Mouse (Mus musculus) lung, embryonic 15.5 days (tissue): Measurements from ENCODE around the gene Anapc11. TPM values are rescaled to one million over a fixed set of nuclear protein-coding genes. Genes with fewer than 3 reads are reported as not detected.

ENCODE experiments used
- ATAC-seq: fragments of 200-750 bp; cut with Nextera tagmentation; 2 replicates; pipeline ENCODE4 v1.8.0; 2017; ENCODE audit warnings: moderate number of reproducible peaks, borderline replicate concordance; ENCODE audit not compliant: low FRiP score, low TSS enrichment; ENCODE audit errors: extremely low read depth
- H3K27ac ChIP-seq: fragments of 300-500 bp; sonication (generic); 2 replicates; pipeline ENCODE4 v1.5.1; 2015; ENCODE audit warnings: moderate library complexity, mild to moderate bottlenecking, inconsistent platforms
- H3K27me3 ChIP-seq: fragments of 300-500 bp; sonication (generic); 2 replicates; pipeline ENCODE4 v1.6.1; 2015; ENCODE audit warnings: inconsistent platforms
- H3K36me3 ChIP-seq: fragments of 300-500 bp; sonication (generic); 2 replicates; pipeline ENCODE4 v1.6.1; 2015; ENCODE audit warnings: inconsistent platforms
- H3K4me1 ChIP-seq: fragments of 300-500 bp; sonication (generic); 2 replicates; pipeline ENCODE4 v1.6.1; 2015; ENCODE audit warnings: inconsistent platforms
- H3K4me2 ChIP-seq: fragments of 300-500 bp; sonication (generic); 2 replicates; pipeline ENCODE4 v1.6.1; 2015; ENCODE audit warnings: inconsistent platforms, mild to moderate bottlenecking, moderate library complexity
- H3K4me3 ChIP-seq: fragments of 300-500 bp; sonication (generic); 2 replicates; pipeline ENCODE4 v1.5.1; 2015; ENCODE audit warnings: mild to moderate bottlenecking, inconsistent platforms
- H3K9ac ChIP-seq: fragments of 300-500 bp; sonication (generic); 2 replicates; pipeline ENCODE4 v1.6.1; 2015; ENCODE audit warnings: inconsistent platforms
- H3K9me3 ChIP-seq: fragments of 300-500 bp; sonication (generic); 2 replicates; pipeline ENCODE4 v1.6.1; 2016; ENCODE audit warnings: inconsistent platforms
- WGBS: fragments of 180-500 bp; shearing (Covaris S2); methylation state at CpG from one replicate; pipeline ENCODE4 v1.1.7; 2015; 5-methylcytosine and 5-hydroxymethylcytosine counted together
- polyA plus RNA-seq: library from polyadenylated mRNA; unstranded; fragments of >200 nt; fragmentation: Nextera tagmentation; extraction: Ambion mirVana; gene quantifications from 2 replicates; pipeline ENCODE4 v1.2.1, GENCODE M21; 2015

Gene Anapc11
- polyA plus RNA-seq, 1 experiment from 2014 or later: 215 TPM

DNA sequence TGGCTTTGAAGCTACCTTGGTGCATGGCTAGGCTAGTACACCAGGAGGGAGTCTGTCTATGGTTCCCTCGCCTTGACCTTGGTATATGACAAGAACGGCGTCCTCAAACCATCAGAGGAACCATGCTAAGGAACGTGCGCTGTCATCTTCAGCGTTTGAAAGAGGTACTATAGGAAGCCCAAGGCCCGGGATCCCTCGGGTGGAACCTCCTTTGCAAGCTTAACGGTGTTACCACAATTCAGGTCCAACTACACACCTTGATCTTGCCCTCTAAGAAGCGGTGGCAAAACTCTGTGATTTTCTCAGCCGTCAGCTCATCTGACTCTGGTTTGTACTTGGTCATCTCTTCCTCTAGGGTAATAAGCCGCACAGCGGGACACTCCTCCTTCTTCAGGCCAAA is 35.3 kb upstream of the Anapc11 start:
- 94% methylated on average over 13 of the region's 13 CpGs for WGBS
- ATAC-seq: no peak
- no peak overlapping the region for H3K9ac ChIP-seq
- H3K9me3 ChIP-seq: no peaks in the 10 kb centered on the region
- H3K27me3 ChIP-seq: no peaks in the 10 kb centered on the region
- H3K4me1 ChIP-seq: no peaks in the 10 kb centered on the region
- no peak overlapping the region for H3K27ac ChIP-seq
- H3K4me3 ChIP-seq: no peak overlapping the region
- peaks cover 93% of the 10 kb centered on the region for H3K36me3 ChIP-seq
- no peak overlapping the region for H3K4me2 ChIP-seq

GRCm38 (mm10) chr11:120565114-120565513 is 33.1 kb upstream of the Anapc11 start:
- no peak overlapping the region for H3K4me2 ChIP-seq
- no peak for ATAC-seq
- H3K27me3 ChIP-seq: no peaks in the 10 kb centered on the region
- H3K4me1 ChIP-seq: no peaks in the 10 kb centered on the region
- no peaks in the 10 kb centered on the region for H3K9me3 ChIP-seq
- H3K27ac ChIP-seq: no peak overlapping the region
- H3K9ac ChIP-seq: no peak overlapping the region
- 85% methylated on average over 9 of the region's 9 CpGs for WGBS
- H3K4me3 ChIP-seq: no peak overlapping the region
- peaks cover 94% of the 10 kb centered on the region for H3K36me3 ChIP-seq

GRCm38 (mm10) chr11:120568324-120568723 is 29.9 kb upstream of the Anapc11 start:
- ATAC-seq: no peak
- Histone ChIP-seq H3K4me2 (no peak overlapping the region), H3K27ac (no peak overlapping the region), H3K27me3 (no peaks in the 10 kb centered on the region), H3K36me3 (peaks cover 76% of the 10 kb centered on the region), H3K4me3 (no peak overlapping the region), H3K9me3 (no peaks in the 10 kb centered on the region), H3K4me1 (peaks cover 13% of the 10 kb centered on the region), H3K9ac (no peak overlapping the region)
- WGBS: 90% methylated on average over 6 of the region's 6 CpGs

DNA sequence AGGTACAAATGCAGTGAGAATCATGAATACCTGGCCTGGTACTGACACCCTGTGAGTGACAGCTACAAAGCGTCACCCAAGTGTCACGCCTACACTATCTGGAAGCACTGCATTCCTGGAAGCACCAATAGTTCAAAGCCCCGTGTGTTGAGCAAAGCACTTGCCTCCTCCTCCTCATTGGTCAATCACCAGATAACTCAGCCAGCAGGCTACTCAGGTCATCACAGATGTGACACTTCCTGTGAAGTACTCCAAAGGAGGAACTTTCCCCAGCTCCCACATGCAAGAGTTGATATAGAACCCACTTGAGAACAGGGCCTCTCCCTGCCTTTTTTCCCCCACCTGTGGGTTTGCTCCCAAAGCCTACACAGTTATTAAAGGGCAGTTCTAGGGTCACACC is 27.1 kb upstream of the Anapc11 start:
- no peak for ATAC-seq
- H3K36me3 ChIP-seq: peaks cover 49% of the 10 kb centered on the region
- no peaks in the 10 kb centered on the region for H3K27me3 ChIP-seq
- no peak overlapping the region for H3K27ac ChIP-seq
- 45% methylated on average over 3 of the region's 3 CpGs for WGBS
- H3K9me3 ChIP-seq: no peaks in the 10 kb centered on the region
- peaks cover 21% of the 10 kb centered on the region for H3K4me1 ChIP-seq
- peak overlapping the region; percentile 88 for H3K4me3 ChIP-seq
- peak overlapping the region; percentile 70 for H3K4me2 ChIP-seq
- H3K9ac ChIP-seq: peak overlapping the region; percentile 94

DNA sequence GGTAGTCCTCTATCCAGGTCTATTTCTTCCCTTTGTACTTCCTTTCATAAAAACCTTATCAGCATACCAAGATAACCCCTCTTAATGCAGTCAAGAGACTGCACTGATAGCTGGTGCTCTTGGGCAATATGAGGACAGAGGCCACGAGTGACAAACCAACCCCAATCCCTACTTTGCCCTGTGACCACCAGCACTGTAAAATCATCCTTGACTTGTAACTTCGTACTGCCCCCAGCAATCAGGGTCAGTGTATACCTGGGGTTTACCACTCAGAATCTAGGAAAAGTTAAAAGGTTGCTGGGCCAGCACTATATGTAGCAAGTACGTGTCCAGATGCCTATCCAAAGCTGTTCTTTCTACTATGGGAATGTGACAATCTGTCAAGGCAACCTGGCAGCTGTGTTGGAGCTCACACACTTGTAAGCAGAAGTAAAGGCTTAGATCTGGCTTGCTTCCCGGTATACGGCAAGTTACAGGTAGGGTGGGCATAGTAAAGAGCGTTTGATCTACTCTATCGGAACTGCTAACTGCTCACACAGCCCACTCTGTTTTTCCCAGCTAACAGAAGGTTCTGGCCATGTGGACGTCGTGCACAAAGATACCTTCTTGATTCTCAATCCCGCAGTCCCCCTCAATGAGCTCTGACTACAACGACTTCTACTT is 26.3 kb upstream of the Anapc11 start:
- peak overlapping the region; percentile 70 for H3K4me2 ChIP-seq
- ATAC-seq: no peak
- H3K4me1 ChIP-seq: peaks cover 21% of the 10 kb centered on the region
- H3K27me3 ChIP-seq: no peaks in the 10 kb centered on the region
- H3K36me3 ChIP-seq: peaks cover 41% of the 10 kb centered on the region
- 5% methylated on average over 11 of the region's 11 CpGs for WGBS
- H3K4me3 ChIP-seq: peak overlapping the region; percentile 88
- peak overlapping the region; percentile 93 for H3K27ac ChIP-seq
- peak overlapping the region; percentile 94 for H3K9ac ChIP-seq
- no peaks in the 10 kb centered on the region for H3K9me3 ChIP-seq

DNA sequence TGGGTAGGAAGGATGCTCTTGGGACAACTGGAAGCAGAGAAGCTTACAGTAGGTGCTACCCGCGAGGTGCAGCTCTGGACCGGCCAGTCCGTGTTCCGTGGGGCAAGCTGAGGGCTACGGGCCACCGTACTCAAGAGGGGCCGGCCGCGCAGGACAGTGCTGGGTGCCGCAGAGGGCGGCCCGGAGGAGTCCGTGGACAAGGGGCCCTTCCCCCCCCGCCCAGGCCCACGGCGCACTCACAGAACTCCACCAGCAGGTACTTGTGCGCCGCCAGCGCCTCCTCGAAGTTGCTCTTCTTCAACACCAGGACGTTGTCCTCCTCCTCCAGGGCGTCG is 25.8 kb upstream of the Anapc11 start:
- H3K4me1 ChIP-seq: peaks cover 21% of the 10 kb centered on the region
- peak overlapping the region; percentile 70 for H3K4me2 ChIP-seq
- peak overlapping the region; percentile 93 for H3K27ac ChIP-seq
- WGBS: 0% methylated on average over 23 of the region's 24 CpGs
- peaks cover 40% of the 10 kb centered on the region for H3K36me3 ChIP-seq
- no peaks in the 10 kb centered on the region for H3K27me3 ChIP-seq
- peak overlapping the region; percentile 88 for H3K4me3 ChIP-seq
- peak overlapping the region; percentile 94 for H3K9ac ChIP-seq
- no peaks in the 10 kb centered on the region for H3K9me3 ChIP-seq
- ATAC-seq: peak; percentile 32

- Histone ChIP-seq H3K36me3 (peaks cover 40% of the 10 kb centered on the region), H3K4me2 (peak within 1 kb of the TSS; percentile 76), H3K4me3 (peak within 1 kb of the TSS; percentile 88), H3K27ac (peak within 1 kb of the TSS; percentile 93), H3K9ac (peak within 1 kb of the TSS; percentile 94), H3K4me1 (peaks cover 21% of the 10 kb centered on the region), H3K27me3 (no peaks in the 10 kb centered on the region), H3K9me3 (no peaks in the 10 kb centered on the region)
- under 1% methylated on average over 94 of the region's 94 CpGs for WGBS
- peak; percentile 97 for ATAC-seq
Observed at GRCm38 (mm10) chr11:120572752-120573584, 25.3 kb upstream of the Anapc11 start, which contains the start of gene P4hb. TSS of gene P4hb (minus strand) at chr11:120573253.

DNA sequence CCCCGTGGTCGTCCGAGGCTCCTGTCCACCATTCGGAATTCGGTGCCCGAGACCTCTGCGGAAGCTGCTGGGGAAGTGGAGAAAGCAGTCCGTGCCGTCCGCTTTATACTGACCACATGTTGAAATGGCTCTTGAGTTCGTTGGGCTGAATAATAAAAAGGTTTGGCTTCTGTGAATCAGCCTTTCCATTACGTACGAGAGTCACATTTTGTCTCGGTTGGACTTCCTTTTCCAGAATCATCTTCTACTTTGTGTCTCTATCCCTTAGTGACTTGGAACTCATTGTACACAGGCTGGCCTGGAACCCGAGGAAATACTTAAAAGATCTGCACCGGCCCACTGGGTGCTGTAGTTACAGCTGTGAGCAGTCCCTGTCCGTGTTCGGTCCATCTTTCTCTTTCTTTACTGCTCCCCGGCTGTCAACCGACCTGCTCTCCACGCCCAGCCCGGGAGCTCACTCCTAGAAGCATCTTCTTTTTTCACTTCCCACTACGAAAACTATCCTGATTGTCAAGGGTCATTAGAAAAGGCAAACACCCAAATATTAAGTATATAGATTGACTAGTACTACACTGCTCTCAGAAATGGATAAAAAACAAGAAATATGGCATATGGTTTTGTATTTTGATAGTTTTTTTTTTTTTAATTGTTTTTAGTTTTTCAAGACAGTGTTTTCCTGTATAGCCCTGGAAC is 24.5 kb upstream of the Anapc11 start:
- Histone ChIP-seq H3K9ac (peak overlapping the region; percentile 88), H3K4me3 (peak overlapping the region; percentile 88), H3K9me3 (no peaks in the 10 kb centered on the region), H3K27me3 (no peaks in the 10 kb centered on the region), H3K36me3 (peaks cover 40% of the 10 kb centered on the region), H3K27ac (peak overlapping the region; percentile 93), H3K4me1 (peaks cover 23% of the 10 kb centered on the region), H3K4me2 (peak overlapping the region; percentile 76)
- 0 out of 2 replicates have a peak, but pooled peaks have one; percentile 1 for ATAC-seq
- WGBS: under 1% methylated on average over 23 of the region's 23 CpGs

- no peaks in the 10 kb centered on the region for H3K9me3 ChIP-seq
- peak overlapping the region; percentile 88 for H3K9ac ChIP-seq
- 31% methylated on average over 5 of the region's 5 CpGs for WGBS
- no peak for ATAC-seq
- H3K27ac ChIP-seq: no peak overlapping the region
- H3K4me3 ChIP-seq: peak overlapping the region; percentile 88
- H3K27me3 ChIP-seq: no peaks in the 10 kb centered on the region
- H3K4me2 ChIP-seq: peak overlapping the region; percentile 76
- H3K4me1 ChIP-seq: peaks cover 28% of the 10 kb centered on the region
- peaks cover 41% of the 10 kb centered on the region for H3K36me3 ChIP-seq
Observed at GRCm38 (mm10) chr11:120574278-120574600, 24.0 kb upstream of the Anapc11 start.

DNA sequence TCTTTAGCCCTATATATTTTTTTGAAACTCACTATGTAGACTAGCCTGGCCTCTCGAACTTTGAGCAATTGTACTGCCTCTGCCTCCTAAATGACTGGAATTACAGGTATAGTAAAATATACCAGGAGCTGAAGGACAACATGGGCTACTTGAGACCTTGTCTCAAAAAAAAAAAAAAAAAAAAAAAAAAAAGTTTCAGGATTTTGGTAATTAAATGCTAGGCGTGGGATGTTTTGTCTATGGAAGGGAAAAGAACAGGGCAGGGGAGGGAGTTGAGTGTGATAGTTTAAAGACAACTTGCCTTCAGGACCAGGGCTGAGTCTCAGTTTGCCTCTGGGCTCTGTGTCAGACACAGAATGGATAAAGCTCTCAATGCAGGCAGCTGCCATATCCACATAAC is 23.2 kb upstream of the Anapc11 start:
- no peak overlapping the region for H3K4me3 ChIP-seq
- H3K27me3 ChIP-seq: no peaks in the 10 kb centered on the region
- no peak for ATAC-seq
- WGBS: 89% methylated on average over 2 of the region's 2 CpGs
- H3K27ac ChIP-seq: no peak overlapping the region
- H3K9ac ChIP-seq: no peak overlapping the region
- no peak overlapping the region for H3K4me2 ChIP-seq
- no peaks in the 10 kb centered on the region for H3K9me3 ChIP-seq
- peaks cover 44% of the 10 kb centered on the region for H3K36me3 ChIP-seq
- H3K4me1 ChIP-seq: peaks cover 36% of the 10 kb centered on the region

GRCm38 (mm10) chr11:120575940-120576339 is 22.3 kb upstream of the Anapc11 start:
- Histone ChIP-seq H3K4me1 (peaks cover 37% of the 10 kb centered on the region), H3K27ac (no peak overlapping the region), H3K9me3 (no peaks in the 10 kb centered on the region), H3K9ac (no peak overlapping the region), H3K4me3 (no peak overlapping the region), H3K4me2 (no peak overlapping the region), H3K36me3 (peaks cover 35% of the 10 kb centered on the region), H3K27me3 (no peaks in the 10 kb centered on the region)
- no peak for ATAC-seq
